Mouse (Mus musculus) kidney, adult 18-20 months (tissue): ENCODE data around the gene Osbpl10.
"Not testable (repeated sequence)": the region's sequence is repeated elsewhere in the genome, so short reads cannot be mapped to it uniquely, and the experiment has no call there.

Experiments
- DNase-seq: peaks from one replicate; pipeline ENCODE4 v3.0.0; 2021

Gene Osbpl10

DNA sequence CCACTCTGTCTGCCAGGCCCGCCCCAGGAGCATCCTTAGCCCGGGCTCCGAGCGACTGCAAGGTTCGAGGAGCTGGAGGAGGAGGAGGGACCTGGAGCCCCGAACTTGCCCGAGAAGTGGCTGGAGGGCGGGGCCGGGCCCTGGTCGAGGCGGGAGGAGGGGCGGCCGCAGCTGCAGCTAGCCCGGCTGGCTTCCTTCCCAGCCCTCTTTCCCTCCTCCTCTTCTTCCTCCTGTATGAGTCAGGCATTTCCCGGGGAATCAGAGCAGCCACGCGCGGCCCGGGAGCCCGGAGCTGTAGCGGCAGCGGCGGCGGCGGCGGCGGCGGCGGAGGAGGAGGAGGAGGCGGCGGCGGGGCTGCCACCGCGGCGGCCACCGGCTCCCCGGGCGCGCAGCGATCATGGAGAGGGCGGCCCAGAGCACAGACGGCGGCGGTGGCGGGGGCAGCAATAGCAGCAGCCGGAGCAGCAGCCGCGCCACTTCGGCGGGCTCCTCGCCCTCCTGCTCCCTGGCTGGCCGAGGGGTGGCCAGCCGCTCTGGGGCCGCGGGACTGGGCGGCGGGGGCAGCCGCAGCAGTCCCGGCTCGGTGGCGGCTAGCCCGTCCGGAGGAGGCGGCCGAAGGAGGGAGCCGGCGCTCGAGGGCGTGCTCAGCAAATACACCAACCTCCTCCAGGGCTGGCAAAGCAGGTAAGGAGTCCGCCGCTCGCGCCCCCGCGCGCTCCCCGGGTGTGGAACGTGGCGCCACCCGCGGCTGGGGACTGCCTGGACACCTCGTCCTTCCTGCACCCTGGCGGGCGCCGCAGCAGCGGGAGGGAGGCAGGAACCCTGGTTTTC lies at the start of gene Osbpl10:
Osbpl10 (plus strand) TSS at position 289 of the 831 bp plus-strand sequence.
- DNase-seq, result peak; percentile 91

- peak; percentile 83 for DNase-seq
Measured at GRCm38 (mm10) chr9:114930464-114931090, 47.8 kb upstream of the Osbpl10 start.

- peak; percentile 49 for DNase-seq
Measured at GRCm38 (mm10) chr9:114932607-114933006, 45.8 kb upstream of the Osbpl10 start.

DNA sequence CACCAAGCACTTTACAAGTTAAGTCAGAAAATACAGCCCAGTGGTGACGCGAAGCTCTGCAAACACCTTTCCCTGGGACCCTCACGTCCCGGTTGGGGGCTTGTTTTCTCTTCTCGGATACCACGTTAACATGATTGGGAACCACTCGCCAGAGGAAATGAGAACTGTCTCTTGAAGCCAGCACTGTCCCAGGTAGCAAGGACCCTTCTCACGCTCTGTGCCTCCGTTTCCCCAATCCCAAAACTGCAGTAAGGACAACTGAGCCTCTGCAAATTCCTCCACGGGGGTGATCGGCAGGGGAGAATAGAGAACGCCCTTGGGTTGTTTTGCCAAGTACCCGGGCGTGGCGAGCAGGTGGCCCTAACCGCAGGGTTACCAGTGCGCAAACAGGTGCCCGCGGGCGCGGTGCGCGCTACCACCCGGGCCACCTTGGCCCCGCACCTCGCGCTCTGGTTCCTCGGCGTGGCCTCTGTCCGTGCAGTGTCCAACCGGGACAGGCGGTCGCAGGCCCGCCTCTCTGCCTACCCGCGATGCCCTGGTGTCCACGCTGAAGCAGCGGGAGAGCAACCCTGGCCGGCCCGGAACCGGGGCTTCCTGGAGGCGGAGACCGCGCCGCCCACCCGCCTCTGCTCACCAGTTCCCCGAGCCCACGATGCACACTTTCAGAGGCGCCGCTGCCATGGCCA lies 45.2 kb upstream of the Osbpl10 start:
- DNase-seq, result no peak

GRCm38 (mm10) chr9:114933723-114934171 lies 44.6 kb upstream of the Osbpl10 start, which contains the start of gene Gpd1l:
Gene Gpd1l, minus strand, starts transcription at chr9:114933987.
- peak; percentile 98 for DNase-seq

GRCm38 (mm10) chr9:114934231-114934630 lies 44.1 kb upstream of the Osbpl10 start:
- no peak for DNase-seq

DNA sequence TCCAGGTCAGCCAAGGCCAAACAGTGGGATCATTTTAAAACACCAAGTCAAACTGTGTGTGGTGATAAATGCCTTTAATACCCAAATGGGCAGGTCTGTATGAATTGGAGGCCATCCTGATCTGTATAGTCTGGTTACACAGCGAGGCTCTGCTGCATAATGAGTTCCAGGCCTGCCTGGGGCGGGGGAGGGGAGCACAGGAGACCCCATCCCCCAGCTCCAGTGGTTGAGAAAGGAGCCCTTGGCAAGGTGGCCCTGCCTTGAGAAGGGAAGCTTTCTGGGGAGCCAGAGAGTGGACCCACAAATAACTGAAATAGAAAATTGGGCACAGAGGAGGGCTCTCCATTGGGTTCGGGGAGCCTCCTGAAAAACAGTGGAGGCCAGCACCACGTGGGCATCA lies 43.0 kb upstream of the Osbpl10 start:
- no peak for DNase-seq

GRCm38 (mm10) chr9:114936687-114937086 lies 41.7 kb upstream of the Osbpl10 start:
- no peak for DNase-seq

- DNase-seq, result no peak
Measured at GRCm38 (mm10) chr9:114944642-114945041, 33.7 kb upstream of the Osbpl10 start.

- DNase-seq, result no peak
Measured at GRCm38 (mm10) chr9:114945576-114945975, 32.8 kb upstream of the Osbpl10 start.

DNA sequence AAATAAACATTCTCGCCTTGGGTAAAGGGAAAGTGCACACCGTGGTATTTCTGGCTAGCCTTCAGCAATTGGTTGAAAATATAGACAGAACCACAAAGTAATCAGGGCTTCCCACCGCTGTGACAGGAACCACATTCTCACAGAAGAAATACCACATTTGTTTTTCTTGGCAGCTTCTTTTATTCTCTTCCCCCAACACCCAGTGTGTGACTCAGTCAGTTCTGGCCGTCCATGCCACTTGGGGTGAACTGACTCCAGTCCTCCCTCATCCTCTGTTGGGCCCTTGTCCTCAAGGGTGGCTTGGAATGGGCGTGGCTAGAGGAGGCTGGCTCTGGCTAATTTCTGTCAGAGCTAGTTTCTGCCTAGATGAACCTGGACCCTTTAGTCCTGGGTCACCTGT lies 30.0 kb upstream of the Osbpl10 start:
- DNase-seq, result no peak

DNA sequence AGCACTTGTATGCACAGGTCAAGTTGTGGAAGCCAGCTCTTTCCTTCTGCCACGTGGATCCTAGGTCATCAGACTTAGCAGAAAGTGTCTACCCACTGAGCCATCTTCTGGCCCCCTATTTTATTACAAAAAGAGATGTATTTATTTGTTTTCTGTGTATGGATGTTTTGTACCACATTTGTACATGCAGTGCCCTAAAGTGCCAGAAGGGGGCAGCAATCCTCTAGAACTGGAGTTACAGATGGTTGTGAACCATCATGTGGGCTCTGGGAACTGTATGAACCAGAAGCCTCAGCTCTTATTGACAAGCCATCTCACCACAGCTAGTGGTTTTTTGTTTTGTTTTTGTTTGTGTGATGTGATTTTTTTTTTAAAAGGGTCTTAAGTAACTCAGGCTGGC lies 25.5 kb upstream of the Osbpl10 start:
- peak; percentile 29 for DNase-seq

GRCm38 (mm10) chr9:114955340-114955739 lies 23.0 kb upstream of the Osbpl10 start:
- DNase-seq, result no peak

- peak; percentile 18 for DNase-seq
Measured at GRCm38 (mm10) chr9:114956945-114957344, 21.4 kb upstream of the Osbpl10 start.

GRCm38 (mm10) chr9:114960043-114960789 lies 18.2 kb upstream of the Osbpl10 start:
- peak; percentile 41 for DNase-seq

GRCm38 (mm10) chr9:114960844-114961243 lies 17.5 kb upstream of the Osbpl10 start:
- no peak for DNase-seq

- no peak for DNase-seq
Measured at GRCm38 (mm10) chr9:114964093-114964492, 14.3 kb upstream of the Osbpl10 start.

DNA sequence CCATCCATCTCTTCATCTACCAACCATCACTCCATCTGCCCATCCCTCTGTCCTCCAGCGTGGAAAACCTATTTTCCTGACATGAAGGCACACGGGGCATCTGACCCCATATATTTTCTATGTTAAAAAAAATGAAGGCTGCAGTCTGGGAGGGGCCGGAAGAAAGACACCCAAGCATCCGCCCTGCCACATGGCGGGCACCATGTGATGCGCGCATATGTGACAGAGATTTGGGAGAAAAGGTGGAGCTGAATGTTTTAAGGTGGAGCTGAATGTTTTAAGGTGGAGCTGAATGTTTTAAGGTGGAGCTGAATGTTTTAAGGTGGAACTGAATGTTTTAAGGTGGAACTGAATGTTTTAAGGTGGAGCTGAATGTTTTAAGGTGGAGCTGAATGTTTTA lies 12.1 kb upstream of the Osbpl10 start:
- not testable (repeated sequence) for DNase-seq

DNA sequence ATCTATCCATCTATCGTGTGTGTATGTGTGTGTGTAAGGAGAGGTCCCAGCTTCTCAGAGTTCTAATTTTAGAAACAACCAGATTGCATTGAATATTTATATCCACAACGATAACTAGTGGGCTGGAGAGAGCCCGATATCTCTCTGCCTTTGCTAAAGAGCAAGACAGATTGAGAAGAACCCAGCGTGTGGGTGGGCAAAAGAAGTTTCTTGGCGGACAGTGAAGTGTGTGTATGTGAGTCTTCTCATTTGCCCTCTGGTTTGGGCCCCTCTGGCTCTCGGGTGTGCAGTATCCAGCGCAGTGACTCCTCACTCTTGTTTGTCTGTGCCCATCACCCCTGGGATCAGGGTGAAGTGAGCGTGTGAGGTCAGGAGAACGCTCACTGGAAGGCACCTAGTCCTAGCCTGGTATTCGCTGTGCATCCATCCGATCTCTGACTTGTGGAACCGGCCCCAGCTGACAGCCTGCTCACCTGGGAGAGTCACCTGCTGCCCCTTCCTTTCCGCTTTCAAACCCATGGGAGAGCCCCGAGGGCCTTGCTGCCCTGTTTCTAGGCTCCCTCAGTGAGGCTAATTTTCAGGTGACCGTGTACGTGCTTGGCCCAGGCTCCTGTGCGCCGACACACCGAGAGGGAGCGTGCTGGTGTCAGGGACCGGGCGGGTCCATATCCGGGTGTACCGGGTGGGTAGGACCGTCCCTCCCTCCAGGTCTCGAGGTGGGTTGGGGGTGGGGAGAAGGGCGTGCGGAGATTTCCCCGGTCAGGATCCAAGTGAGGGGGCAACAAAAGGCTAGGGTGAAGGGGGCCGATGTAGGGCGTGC lies 698 bp upstream of the Osbpl10 start:
- no peak for DNase-seq

DNA sequence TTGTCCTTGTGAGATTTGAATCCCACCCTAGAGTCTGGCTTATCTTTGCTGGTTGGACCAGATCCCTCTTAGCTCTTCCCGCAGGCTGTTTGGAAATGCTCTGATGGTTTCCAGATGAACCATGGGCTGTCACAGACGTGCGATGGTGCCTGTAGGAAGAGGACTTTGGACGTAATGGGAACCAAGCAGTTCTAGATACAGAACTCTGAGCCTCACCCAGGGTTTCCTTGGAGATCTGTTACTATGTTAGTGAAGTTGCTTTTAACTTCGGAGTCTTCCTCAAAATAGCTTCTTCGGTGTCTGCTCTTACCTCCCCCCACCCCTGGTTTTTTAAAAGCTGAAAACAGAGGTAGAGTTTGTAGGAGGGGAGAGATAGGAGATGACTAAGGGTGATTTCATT lies 1.6 kb downstream of the Osbpl10 start:
- no peak for DNase-seq

DNA sequence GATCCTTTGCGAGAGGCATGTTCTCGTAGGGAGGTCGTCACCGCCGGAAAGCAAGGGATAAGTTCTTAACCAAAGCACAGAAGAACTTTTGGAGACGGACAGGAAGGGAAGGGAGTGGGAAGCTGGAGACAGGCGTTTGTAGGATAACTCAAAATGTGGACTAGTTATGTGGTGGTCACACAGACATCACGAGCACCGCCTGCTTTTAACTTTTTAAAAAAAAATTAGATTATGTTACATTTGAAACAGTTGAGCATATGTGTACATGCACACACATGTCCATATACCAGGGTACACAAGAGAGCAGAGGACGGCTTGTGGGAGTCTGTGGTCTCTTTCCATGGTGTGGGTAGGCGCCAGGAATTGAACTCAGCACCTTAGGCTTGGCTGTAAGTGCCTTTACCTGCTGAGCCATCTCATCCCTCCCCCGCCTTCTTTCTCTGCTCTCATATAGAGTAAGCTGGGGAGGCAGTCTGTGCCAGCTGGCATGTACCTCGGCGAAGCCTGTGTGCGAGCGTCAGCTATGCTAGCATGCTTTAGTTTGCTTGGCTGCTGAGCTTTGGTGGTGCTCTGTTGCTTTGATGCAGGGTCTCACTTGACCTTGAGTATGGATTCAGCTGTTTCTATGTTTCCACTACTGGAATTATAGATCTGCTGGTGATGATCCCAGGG lies 4.5 kb downstream of the Osbpl10 start, which contains the start of gene Rps27rt:
Rps27rt (minus strand) TSS at position 51 of the 672 bp plus-strand sequence.
- DNase-seq, result no peak
